Mouse (Mus musculus) CH12F3 (cell line): ENCODE data around the gene Gm10721.
"Not testable (repeated sequence)": the region's sequence is repeated elsewhere in the genome, so short reads cannot be mapped to it uniquely, and the experiment has no call there.

Experiments
- in situ Hi-C: fragments of 300-500 bp; cut with MboI; formaldehyde crosslinking; loops from 2 replicates; pipeline ENCODE4 v1.14.3; 2020; ENCODE audit warnings: low sequenced_read_pairs

Gene Gm10721

DNA sequence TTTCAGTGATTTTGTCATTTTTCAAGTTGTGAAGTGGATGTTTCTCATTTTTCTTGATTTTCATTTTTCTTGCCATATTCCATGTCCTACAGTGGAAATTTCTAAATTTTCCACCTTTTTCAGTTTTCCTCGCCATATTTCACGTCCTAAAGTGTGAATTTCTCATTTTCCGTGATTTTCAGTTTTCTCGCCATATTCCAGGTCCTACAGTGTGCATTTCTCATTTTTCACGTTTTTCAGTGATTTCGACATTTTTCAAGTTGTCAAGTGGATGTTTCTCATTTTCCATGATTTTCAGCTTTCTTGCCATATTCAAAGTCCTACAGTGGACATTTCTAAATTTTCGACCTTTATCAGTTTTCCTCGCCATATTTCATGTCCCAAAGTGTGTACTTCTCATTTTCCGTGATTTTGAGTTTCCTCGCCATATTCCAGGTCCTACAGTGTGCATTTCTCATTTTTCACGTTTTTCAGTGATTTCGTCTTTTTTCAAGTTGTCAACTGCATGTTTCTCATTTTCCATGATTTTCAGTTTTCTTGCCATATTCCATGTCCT, 12.1 kb downstream of the Gm10721 start, which contains the start of gene Gm10717:
TSS of gene Gm10717 (plus strand) at position 506 of the 556 bp plus-strand sequence.
- in situ Hi-C loops, result not testable (repeated sequence)

DNA sequence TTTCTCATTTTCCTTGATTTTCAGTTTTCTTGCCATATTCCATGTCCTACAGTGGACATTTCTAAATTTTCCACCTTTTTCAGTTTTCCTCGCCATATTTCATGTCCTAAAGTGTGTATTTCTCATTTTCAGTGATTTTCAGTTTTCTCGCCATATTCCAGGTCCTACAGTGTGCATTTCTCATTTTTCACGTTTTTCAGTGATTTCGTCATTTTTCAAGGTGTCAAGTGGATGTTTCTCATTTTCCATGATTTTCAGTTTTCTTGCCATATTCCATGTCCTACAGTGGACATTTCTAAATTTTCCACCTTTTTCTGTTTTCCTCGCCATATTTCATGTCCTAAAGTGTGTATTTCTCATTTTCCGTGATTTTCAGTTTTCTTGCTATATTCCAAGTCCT, 12.7 kb downstream of the Gm10721 start:
- in situ Hi-C loops, result not testable (repeated sequence)

DNA sequence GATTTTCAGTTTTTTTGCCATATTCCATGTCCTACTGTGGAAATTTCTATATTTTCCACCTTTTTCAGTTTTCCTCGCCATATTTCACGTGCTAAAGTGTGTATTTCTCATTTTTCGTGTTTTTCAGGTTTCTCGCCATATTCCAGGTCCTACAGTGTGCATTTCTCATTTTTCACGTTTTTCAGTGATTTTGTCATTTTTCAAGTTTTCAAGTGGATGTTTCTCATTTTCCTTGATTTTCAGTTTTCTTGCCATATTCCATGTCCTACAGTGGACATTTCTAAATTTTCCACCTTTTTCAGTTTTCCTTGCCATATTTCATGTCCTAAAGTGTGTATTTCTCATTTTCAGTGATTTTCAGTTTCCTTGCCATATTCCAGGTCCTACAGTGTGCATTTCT, 13.2 kb downstream of the Gm10721 start:
- in situ Hi-C loops, result not testable (repeated sequence)

DNA sequence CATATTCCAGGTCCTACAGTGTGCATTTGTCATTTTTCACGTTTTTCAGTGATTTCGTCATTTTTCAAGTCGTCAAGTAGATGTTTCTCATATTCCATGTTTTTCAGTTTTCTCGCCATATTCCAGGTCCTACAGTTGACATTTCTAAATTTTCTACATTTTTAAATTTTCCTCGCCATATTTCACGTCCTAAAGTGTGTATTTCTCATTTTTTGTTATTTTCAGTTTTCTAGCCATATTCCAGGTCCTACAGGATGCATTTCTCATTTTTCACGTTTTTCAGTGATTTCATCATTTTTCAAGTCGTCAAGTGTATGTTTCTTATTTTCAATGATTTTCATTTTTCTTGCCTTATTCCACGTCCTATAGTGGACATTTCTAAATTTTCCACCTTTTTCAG, 13.8 kb downstream of the Gm10721 start:
- in situ Hi-C loops, result not testable (repeated sequence)

DNA sequence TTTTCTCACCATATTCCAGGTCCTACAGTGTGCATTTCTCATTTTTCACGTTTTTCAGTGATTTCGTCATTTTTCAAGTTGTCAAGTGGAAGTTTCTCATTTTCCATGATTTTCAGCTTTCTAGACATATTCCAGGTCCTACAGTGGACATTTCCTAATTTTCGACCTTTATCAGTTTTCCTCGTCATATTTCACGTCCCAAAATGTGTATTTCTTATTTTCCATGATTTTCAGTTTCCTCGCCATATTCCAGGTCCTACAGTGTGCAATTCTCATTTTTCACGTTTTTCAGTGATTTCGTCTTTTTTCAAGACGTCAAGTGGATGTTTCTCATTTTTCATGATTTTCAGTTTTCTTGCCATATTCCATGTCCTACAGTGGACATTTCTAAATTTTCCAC, 14.3 kb downstream of the Gm10721 start:
- in situ Hi-C loops, result not testable (repeated sequence)

DNA sequence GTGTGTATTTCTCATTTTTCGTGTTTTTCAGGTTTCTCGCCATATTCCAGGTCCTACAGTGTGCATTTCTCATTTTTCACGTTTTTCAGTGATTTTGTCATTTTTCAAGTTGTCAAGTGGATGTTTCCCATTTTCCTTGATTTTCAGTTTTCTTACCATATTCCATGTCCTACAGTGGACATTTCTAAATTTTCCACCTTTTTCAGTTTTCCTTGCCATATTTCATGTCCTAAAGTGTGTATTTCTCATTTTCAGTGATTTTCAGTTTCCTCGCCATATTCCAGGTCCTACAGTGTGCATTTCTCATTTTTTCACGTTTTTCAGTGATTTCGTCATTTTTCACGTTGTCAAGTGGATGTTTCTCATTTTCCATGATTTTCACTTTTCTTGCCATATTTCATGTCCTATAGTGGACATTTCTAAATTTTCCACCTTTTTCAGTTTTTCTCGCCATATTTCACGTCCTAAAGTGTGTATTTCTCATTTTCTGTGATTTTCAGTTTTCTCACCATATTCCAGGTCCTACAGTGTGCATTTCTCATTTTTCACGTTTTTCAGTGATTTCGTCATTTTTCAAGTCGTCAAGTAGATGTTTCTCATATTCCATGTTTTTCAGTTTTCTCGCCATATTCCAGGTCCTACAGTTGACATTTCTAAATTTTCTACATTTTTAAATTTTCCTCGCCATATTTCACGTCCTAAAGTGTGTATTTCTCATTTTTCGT, 16.5 kb downstream of the Gm10721 start:
- in situ Hi-C loops, result not testable (repeated sequence)

DNA sequence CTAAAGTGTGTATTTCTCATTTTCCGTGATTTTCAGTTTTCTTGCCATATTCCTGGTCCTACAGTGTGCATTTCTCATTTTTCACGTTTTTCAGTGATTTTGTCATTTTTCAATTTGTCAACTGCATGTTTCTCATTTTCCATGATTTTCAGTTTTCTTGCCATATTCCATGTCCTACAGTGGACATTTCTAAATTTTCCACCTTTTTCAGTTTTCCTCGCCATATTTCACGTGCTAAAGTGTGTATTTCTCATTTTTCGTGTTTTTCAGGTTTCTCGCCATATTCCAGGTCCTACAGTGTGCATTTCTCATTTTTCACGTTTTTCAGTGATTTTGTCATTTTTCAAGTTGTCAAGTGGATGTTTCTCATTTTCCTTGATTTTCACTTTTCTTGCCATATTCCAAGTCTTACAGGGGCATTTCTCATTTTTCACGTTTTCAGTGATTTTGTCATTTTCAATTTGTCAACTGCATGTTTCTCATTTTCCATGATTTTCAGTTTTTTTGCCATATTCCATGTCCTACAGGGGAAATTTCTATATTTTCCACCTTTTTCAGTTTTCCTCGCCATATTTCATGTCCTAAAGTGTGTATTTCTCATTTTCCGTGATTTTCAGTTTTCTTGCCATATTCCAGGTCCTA, 17.9 kb downstream of the Gm10721 start:
- in situ Hi-C loops, result not testable (repeated sequence)

DNA sequence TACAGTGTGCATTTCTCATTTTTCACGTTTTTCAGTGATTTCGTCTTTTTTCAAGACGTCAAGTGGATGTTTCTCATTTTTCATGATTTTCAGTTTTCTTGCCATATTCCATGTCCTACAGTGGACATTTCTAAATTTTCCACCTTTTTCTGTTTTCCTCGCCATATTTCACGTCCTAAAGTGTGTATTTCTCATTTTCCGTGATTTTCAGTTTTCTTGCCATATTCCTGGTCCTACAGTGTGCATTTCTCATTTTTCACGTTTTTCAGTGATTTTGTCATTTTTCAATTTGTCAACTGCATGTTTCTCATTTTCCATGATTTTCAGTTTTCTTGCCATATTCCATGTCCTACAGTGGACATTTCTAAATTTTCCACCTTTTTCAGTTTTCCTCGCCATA, 21.4 kb downstream of the Gm10721 start, which contains the start of gene Gm17535:
TSS of gene Gm17535 (plus strand) at position 301 of the 400 bp plus-strand sequence.
- in situ Hi-C loops, result not testable (repeated sequence)

DNA sequence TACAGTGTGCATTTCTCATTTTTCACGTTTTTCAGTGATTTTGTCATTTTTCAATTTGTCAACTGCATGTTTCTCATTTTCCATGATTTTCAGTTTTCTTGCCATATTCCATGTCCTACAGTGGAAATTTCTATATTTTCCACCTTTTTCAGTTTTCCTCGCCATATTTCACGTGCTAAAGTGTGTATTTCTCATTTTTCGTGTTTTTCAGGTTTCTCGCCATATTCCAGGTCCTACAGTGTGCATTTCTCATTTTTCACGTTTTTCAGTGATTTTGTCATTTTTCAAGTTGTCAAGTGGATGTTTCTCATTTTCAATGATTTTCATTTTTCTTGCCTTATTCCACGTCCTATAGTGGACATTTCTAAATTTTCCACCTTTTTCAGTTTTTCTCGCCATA, 23.6 kb downstream of the Gm10721 start, which contains the start of gene Gm10715:
TSS of gene Gm10715 (plus strand) at position 301 of the 400 bp plus-strand sequence.
- in situ Hi-C loops, result not testable (repeated sequence)

DNA sequence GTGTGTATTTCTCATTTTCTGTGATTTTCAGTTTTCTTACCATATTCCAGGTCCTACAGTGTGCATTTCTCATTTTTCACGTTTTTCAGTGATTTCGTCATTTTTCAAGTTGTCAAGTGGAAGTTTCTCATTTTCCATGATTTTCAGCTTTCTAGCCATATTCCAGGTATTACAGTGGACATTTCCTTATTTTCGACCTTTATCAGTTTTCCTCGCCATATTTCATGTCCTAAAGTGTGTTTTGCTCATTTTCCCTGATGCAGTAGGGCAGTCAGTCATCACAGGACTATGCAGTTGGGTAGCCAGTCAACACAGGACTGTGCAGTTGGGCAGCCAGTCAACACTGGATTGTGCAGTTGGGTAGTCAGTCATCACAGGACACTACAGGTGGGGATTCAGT, 25.2 kb downstream of the Gm10721 start:
- in situ Hi-C loops, result not testable (repeated sequence)
